Mouse (Mus musculus) CH12.LX (cell line): ENCODE data around the gene Pou5f1. TPM values are rescaled to one million over a fixed set of nuclear protein-coding genes. Genes with fewer than 3 reads are reported as not detected.

Experiments used
- DNase-seq: peaks from one replicate; pipeline ENCODE4 v3.0.0-alpha.2; 2013; ENCODE audit errors: extremely low read depth
- H3K27ac ChIP-seq: 2 replicates; pipeline ENCODE4 v1.5.1; 2012; ENCODE audit warnings: low read depth, mild to moderate bottlenecking, control low read depth, moderate library complexity; ENCODE audit not compliant: insufficient read depth
- H3K27me3 ChIP-seq: replicated peaks from 2 replicates; pipeline ENCODE3; 2012; ENCODE audit warnings: inconsistent platforms
- H3K36me3 ChIP-seq, 2 experiments: replicated peaks in 1 of 2; 2 replicates each; pipeline versions ENCODE3 to v1.6.1; 2012; ENCODE audit warnings: inconsistent platforms in 1 of 2, low read length in 1 of 2, mild to moderate bottlenecking in 1 of 2, mixed read lengths in 1 of 2, moderate library complexity in 1 of 2; ENCODE audit not compliant: control insufficient read depth in 1 of 2, insufficient read depth in 1 of 2
- H3K4me1 ChIP-seq, 2 experiments: 2 replicates each; pipeline ENCODE4 v1.6.1; 2012; ENCODE audit warnings: inconsistent platforms in 1 of 2, moderate library complexity in 1 of 2; ENCODE audit not compliant: insufficient read depth in 2 of 2, control insufficient read depth in 1 of 2
- H3K4me2 ChIP-seq: 2 replicates; pipeline ENCODE4 v1.6.1; 2012; ENCODE audit warnings: low read depth, mild to moderate bottlenecking, control low read depth; ENCODE audit not compliant: poor library complexity, insufficient read depth, severe bottlenecking
- H3K4me3 ChIP-seq, 3 experiments: fragments of 150-350 bp in 1 of 3; sonication (generic) in 1 of 3; replicated peaks in 1 of 3; 2 replicates each; pipeline versions ENCODE3 to v1.5.1; 2011 to 2012; ENCODE audit warnings: low read depth in 2 of 3, low read length in 2 of 3, mild to moderate bottlenecking in 2 of 3, moderate library complexity in 2 of 3, control low read depth in 1 of 3, improper control_type of control experiment in 1 of 3, inconsistent platforms in 1 of 3, mixed read lengths in 1 of 3; ENCODE audit not compliant: poor library complexity in 1 of 3
- H3K79me2 ChIP-seq: replicated peaks from 2 replicates; pipeline ENCODE4 v1.6.1; 2012; ENCODE audit warnings: mild to moderate bottlenecking, moderate library complexity; ENCODE audit not compliant: control insufficient read depth, poor library complexity, insufficient read depth, severe bottlenecking; ENCODE audit errors: extremely low read depth
- H3K9ac ChIP-seq: 2 replicates; pipeline ENCODE4 v1.6.1; 2012; ENCODE audit warnings: low read depth, mild to moderate bottlenecking, control low read depth, moderate library complexity; ENCODE audit not compliant: insufficient read depth
- H3K9me3 ChIP-seq: replicated peaks from 2 replicates; pipeline ENCODE3; 2012; ENCODE audit warnings: low read length, inconsistent platforms, mixed read lengths
- CTCF ChIP-seq, 2 experiments: IDR thresholded peaks in 1 of 2; conservative IDR thresholded peaks in 1 of 2; 2 replicates each; pipeline ENCODE4 v1.5.1; 2011 to 2012; ENCODE audit warnings: low read depth in 2 of 2, low read length in 2 of 2, improper control_type of control experiment in 1 of 2, inconsistent platforms in 1 of 2, mild to moderate bottlenecking in 1 of 2, moderate library complexity in 1 of 2
- ELF1 ChIP-seq: IDR thresholded peaks from 2 replicates; pipeline ENCODE4 v1.6.1; 2014; ENCODE audit warnings: low read depth, mild to moderate bottlenecking, inconsistent platforms, low read length, improper control_type of control experiment
- IRF4 ChIP-seq: IDR thresholded peaks from 2 replicates; pipeline ENCODE4 v1.6.1; 2014; ENCODE audit warnings: low read depth, mild to moderate bottlenecking, inconsistent platforms, low read length, improper control_type of control experiment
- JUND ChIP-seq: conservative IDR thresholded peaks from 2 replicates; pipeline ENCODE4 v1.6.1; 2011; ENCODE audit warnings: low read depth, low read length, improper control_type of control experiment
- MAFK ChIP-seq: IDR thresholded peaks from 2 replicates; pipeline ENCODE4 v1.6.1; 2011; ENCODE audit warnings: low read length, improper control_type of control experiment; ENCODE audit not compliant: insufficient replicate concordance
- MXI1 ChIP-seq: IDR thresholded peaks from 2 replicates; pipeline ENCODE4 v1.6.1; 2011; ENCODE audit warnings: mild to moderate bottlenecking, low read depth, low read length, improper control_type of control experiment
- NELFE ChIP-seq: IDR thresholded peaks from 2 replicates; pipeline ENCODE4 v1.6.1; 2011; ENCODE audit warnings: low read depth, low read length, improper control_type of control experiment
- PAX5 ChIP-seq: IDR thresholded peaks from 2 replicates; pipeline ENCODE4 v1.6.1; 2012; ENCODE audit warnings: low read length, inconsistent platforms, mixed read lengths
- POLR2A ChIP-seq: IDR thresholded peaks from 2 replicates; pipeline ENCODE4 v1.6.1; 2011; ENCODE audit warnings: low read depth, mild to moderate bottlenecking, improper control_type of control experiment, low read length
- RAD21 ChIP-seq: IDR thresholded peaks from 2 replicates; pipeline ENCODE4 v1.6.1; 2011; ENCODE audit warnings: low read depth, mild to moderate bottlenecking, low read length, improper control_type of control experiment, moderate library complexity
- SMC3 ChIP-seq: IDR thresholded peaks from 2 replicates; pipeline ENCODE4 v1.6.1; 2011; ENCODE audit warnings: low read depth, low read length, improper control_type of control experiment
- TCF12 ChIP-seq: IDR thresholded peaks from 2 replicates; pipeline ENCODE4 v1.6.1; 2014; ENCODE audit warnings: low read depth, mild to moderate bottlenecking, inconsistent platforms, low read length, improper control_type of control experiment
- UBTF ChIP-seq: IDR thresholded peaks from 2 replicates; pipeline ENCODE4 v1.6.1; 2012; ENCODE audit warnings: low read depth, mild to moderate bottlenecking, inconsistent platforms, low read length, improper control_type of control experiment, moderate library complexity
- USF1 ChIP-seq: IDR thresholded peaks from 2 replicates; pipeline ENCODE4 v1.6.1; 2014; ENCODE audit warnings: low read depth, mild to moderate bottlenecking, inconsistent platforms, low read length, improper control_type of control experiment
- USF2 ChIP-seq: conservative IDR thresholded peaks from 2 replicates; pipeline ENCODE4 v1.6.1; 2011; ENCODE audit warnings: low read depth, low read length, improper control_type of control experiment
- dilution Hi-C: fragments of 300-500 bp; cut with MboI; formaldehyde crosslinking; loops from 2 replicates; pipeline ENCODE4 v1.14.3; 2020; ENCODE audit warnings: low sequenced_read_pairs; ENCODE audit not compliant: extremely low pct_unique_long_range_greater_than_20kb, extremely low pct_ligation_motif_present
- in situ Hi-C: fragments of 300-500 bp; cut with MboI; formaldehyde crosslinking; loops from 3 replicates; pipeline ENCODE4 v1.14.3; 2019; ENCODE audit warnings: low sequenced_read_pairs, low pct_ligation_motif_present, low pct_unique_long_range_greater_than_20kb, mixed read lengths
- polyA plus RNA-seq: library from polyadenylated mRNA; unstranded; fragments of >175 nt; gene quantifications from 2 replicates; pipeline ENCODE4 v1.2.1, GENCODE M21; 2012; ENCODE audit warnings: low read depth; ENCODE audit not compliant: insufficient read length
- total RNA-seq, 2 experiments: library from RNA; depleted of rRNA; stranded (reverse); fragments of 300-350 nt in 1 of 2; fragments of >200 nt in 1 of 2; gene quantifications; 2 replicates each; pipeline ENCODE4 v1.2.3; 2012 to 2014

The Pou5f1 gene
- total and polyA plus RNA-seq, 3 experiments, result 0.13 TPM; not detected in 2

GRCm38 (mm10) chr17:35556812-35557211, 51.0 kb downstream of the Pou5f1 start:
- H3K79me2 ChIP-seq, result no peaks in the 10 kb centered on the region
- no peak for TF ChIP-seq ELF1
- TF ChIP-seq PAX5, result no peak
- peak; percentile 16 for TF ChIP-seq RAD21
- peak; percentile 71; the same call in 1 of the 2 replicates for TF ChIP-seq NELFE
- peak; percentile 45; the same call in 1 of the 2 replicates for TF ChIP-seq IRF4
- 0 out of 2 replicates have a peak, but pooled peaks have one; percentile 24 for TF ChIP-seq SMC3
- peak; percentile 94 to 99 for TF ChIP-seq CTCF (conservative IDR thresholded peaks at IDR 0.05 in 1 of 2, IDR thresholded peaks at IDR 0.05 in 1 of 2; ENCODE audit: low read depth in 2 of 2, low read length in 2 of 2)
- 0 out of 2 replicates have a peak, but pooled peaks have one; percentile 15 for TF ChIP-seq JUND
- TF ChIP-seq, all 38 proteins: peak for 6
- no peak overlapping the region for H3K27ac ChIP-seq
- DNase-seq, result peak; percentile 63
- peaks cover 0 to 4% of the 10 kb centered on the region in 2 experiments for H3K36me3 ChIP-seq
- no peak overlapping the region for H3K4me2 ChIP-seq
- dilution Hi-C loops (no loop called here), in situ Hi-C loops (no loop called here)
- H3K4me1 ChIP-seq, result peaks cover 18 to 44% of the 10 kb centered on the region in 2 experiments
- H3K4me3 ChIP-seq, result no peak overlapping the region
- no peak overlapping the region for H3K9ac ChIP-seq
- no peaks in the 10 kb centered on the region for H3K27me3 ChIP-seq
- no peaks in the 10 kb centered on the region for H3K9me3 ChIP-seq

DNA sequence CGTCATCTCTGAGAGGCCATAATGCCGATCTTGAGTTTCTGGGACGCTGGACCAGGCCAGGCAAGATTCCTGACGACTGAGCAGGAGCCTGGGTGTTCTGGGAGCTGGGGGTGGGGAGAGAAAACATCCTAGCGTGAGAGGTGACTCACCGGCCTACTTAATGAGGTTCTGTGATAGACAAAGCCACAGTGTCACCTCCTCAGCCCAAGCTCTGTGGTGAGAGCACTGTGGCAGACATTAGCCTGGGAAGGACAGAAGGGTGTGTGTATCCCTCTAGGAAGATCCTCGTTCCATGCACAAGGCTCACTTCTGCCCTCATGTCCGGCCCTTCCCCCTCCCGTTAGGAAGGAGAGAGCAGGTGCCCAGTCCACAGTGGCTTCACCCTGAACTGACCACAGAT, 51.5 kb downstream of the Pou5f1 start:
- no peaks in the 10 kb centered on the region for H3K79me2 ChIP-seq
- no peak for TF ChIP-seq MAFK
- no peak for TF ChIP-seq USF2
- TF ChIP-seq USF1, result no peak
- no peak for TF ChIP-seq TCF12
- no peak overlapping the region for H3K4me2 ChIP-seq
- peaks cover 14 to 39% of the 10 kb centered on the region in 2 experiments for H3K4me1 ChIP-seq
- no peaks in the 10 kb centered on the region for H3K27me3 ChIP-seq
- no peak overlapping the region for H3K27ac ChIP-seq
- no peak overlapping the region for H3K4me3 ChIP-seq
- H3K9me3 ChIP-seq, result no peaks in the 10 kb centered on the region
- DNase-seq, result no peak
- dilution Hi-C loops (no loop called here), in situ Hi-C loops (no loop called here)
- peaks cover 0 to 4% of the 10 kb centered on the region in 2 experiments for H3K36me3 ChIP-seq
- no peak overlapping the region for H3K9ac ChIP-seq

DNA sequence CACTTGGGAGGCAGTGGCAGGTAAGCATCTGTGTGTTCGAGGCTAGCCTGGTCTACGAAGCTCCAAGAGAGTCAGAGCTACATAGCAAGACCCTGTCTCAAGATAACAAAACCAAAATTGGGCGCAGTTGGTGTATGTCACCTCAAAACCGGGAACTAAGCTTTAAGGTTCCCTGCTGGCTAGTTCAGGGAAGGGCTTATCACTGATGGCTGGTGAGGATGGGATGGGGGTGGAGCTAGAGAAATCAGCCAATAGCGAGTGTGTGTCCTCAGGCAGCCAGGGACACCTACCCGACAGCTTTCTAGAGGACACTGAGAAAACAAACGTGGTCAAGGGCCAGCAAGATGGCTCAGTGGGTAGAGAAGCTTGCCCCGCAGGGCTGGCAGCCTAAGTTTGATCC, 52.4 kb downstream of the Pou5f1 start:
- Histone ChIP-seq H3K4me2 (no peak overlapping the region), H3K79me2 (no peaks in the 10 kb centered on the region), H3K4me3 (no peak overlapping the region), H3K9ac (no peak overlapping the region), H3K36me3 (peaks cover 0 to 4% of the 10 kb centered on the region in 2 experiments), H3K27ac (no peak overlapping the region), H3K4me1 (peaks cover 11 to 31% of the 10 kb centered on the region in 2 experiments), H3K27me3 (no peaks in the 10 kb centered on the region), H3K9me3 (no peaks in the 10 kb centered on the region)
- in situ Hi-C loops (no loop called here), dilution Hi-C loops (no loop called here)
- no peak for DNase-seq
- TF ChIP-seq NELFE (no peak), UBTF (no peak), POLR2A (no peak), USF1 (no peak), MXI1 (no peak)

Other genes starting within 250 kb of the Pou5f1 start
- 817 and 944 TPM in 2 replicates for gene H2-D1, start 243.3 kb upstream of the Pou5f1 start, total RNA-seq (2012; rRNA removed)
- gene H2-D1, start 243.3 kb upstream of the Pou5f1 start, total RNA-seq (2014; rRNA removed), result 659 and 667 TPM in 2 replicates
- gene H2-D1, start 243.3 kb upstream of the Pou5f1 start, polyA plus RNA-seq, result 880 and 952 TPM in 2 replicates
- 24.3 and 31.8 TPM in 2 replicates for gene H2-Q1, start 185.6 kb upstream of the Pou5f1 start, total RNA-seq (2012; rRNA removed)
- 2.2 and 2.4 TPM in 2 replicates for gene H2-Q1, start 185.6 kb upstream of the Pou5f1 start, total RNA-seq (2014; rRNA removed)
- gene H2-Q1, start 185.6 kb upstream of the Pou5f1 start, polyA plus RNA-seq, result 10.1 and 13.9 TPM in 2 replicates
- 0.25 and 0.47 TPM in 2 replicates for gene H2-Q2, start 163.8 kb upstream of the Pou5f1 start, total RNA-seq (2012; rRNA removed)
- not detected in 2 replicates for gene H2-Q2, start 163.8 kb upstream of the Pou5f1 start, total RNA-seq (2014; rRNA removed)
- 15.1 and 21.6 TPM in 2 replicates for gene H2-Q2, start 163.8 kb upstream of the Pou5f1 start, polyA plus RNA-seq
- 127 and 165 TPM in 2 replicates for gene H2-Q4, start 126.4 kb upstream of the Pou5f1 start, total RNA-seq (2012; rRNA removed)
- gene H2-Q4, start 126.4 kb upstream of the Pou5f1 start, total RNA-seq (2014; rRNA removed), result 116 and 128 TPM in 2 replicates
- 157 and 181 TPM in 2 replicates for gene H2-Q4, start 126.4 kb upstream of the Pou5f1 start, polyA plus RNA-seq
- gene H2-Q6, start 81.2 kb upstream of the Pou5f1 start, total RNA-seq (2012; rRNA removed), result 41.0 and 54.3 TPM in 2 replicates
- 79.7 and 90.3 TPM in 2 replicates for gene H2-Q6, start 81.2 kb upstream of the Pou5f1 start, total RNA-seq (2014; rRNA removed)
- gene H2-Q6, start 81.2 kb upstream of the Pou5f1 start, polyA plus RNA-seq, result 122 and 141 TPM in 2 replicates
- gene H2-Q7, start 66.9 kb upstream of the Pou5f1 start, total RNA-seq (2012; rRNA removed), result 48.5 and 66.0 TPM in 2 replicates
- gene H2-Q7, start 66.9 kb upstream of the Pou5f1 start, total RNA-seq (2014; rRNA removed), result 30.9 and 40.9 TPM in 2 replicates
- gene H2-Q7, start 66.9 kb upstream of the Pou5f1 start, polyA plus RNA-seq, result 104 and 117 TPM in 2 replicates
- 2.2 and 2.4 TPM in 2 replicates for gene H2-Q10, start 35.9 kb upstream of the Pou5f1 start, total RNA-seq (2012; rRNA removed)
- 0.62 and 0.93 TPM in 2 replicates for gene H2-Q10, start 35.9 kb upstream of the Pou5f1 start, total RNA-seq (2014; rRNA removed)
- 60.0 and 83.0 TPM in 2 replicates for gene H2-Q10, start 35.9 kb upstream of the Pou5f1 start, polyA plus RNA-seq
- gene Tcf19, start 10.8 kb downstream of the Pou5f1 start, total RNA-seq (2012; rRNA removed), result 37.7 and 46.0 TPM in 2 replicates
- gene Tcf19, start 10.8 kb downstream of the Pou5f1 start, total RNA-seq (2014; rRNA removed), result 35.3 and 38.4 TPM in 2 replicates
- 25.3 and 29.7 TPM in 2 replicates for gene Tcf19, start 10.8 kb downstream of the Pou5f1 start, polyA plus RNA-seq
- 11.5 and 13.0 TPM in 2 replicates for gene Cchcr1, start 11.1 kb downstream of the Pou5f1 start, total RNA-seq (2012; rRNA removed)
- 5.2 and 8.0 TPM in 2 replicates for gene Cchcr1, start 11.1 kb downstream of the Pou5f1 start, total RNA-seq (2014; rRNA removed)
- 11.3 and 12.7 TPM in 2 replicates for gene Cchcr1, start 11.1 kb downstream of the Pou5f1 start, polyA plus RNA-seq
- not detected in 2 replicates for gene Psors1c2, start 27.2 kb downstream of the Pou5f1 start, total RNA-seq (2012; rRNA removed)
- gene Psors1c2, start 27.2 kb downstream of the Pou5f1 start, total RNA-seq (2014; rRNA removed), result not detected in 2 replicates
- 0.27 and 0.59 TPM in 2 replicates for gene Psors1c2, start 27.2 kb downstream of the Pou5f1 start, polyA plus RNA-seq
- gene Cdsn, start 46.1 kb downstream of the Pou5f1 start, total RNA-seq (2012; rRNA removed), result 0.46 and 0.76 TPM in 2 replicates
- 0.08 and 0.17 TPM in 2 replicates for gene Cdsn, start 46.1 kb downstream of the Pou5f1 start, total RNA-seq (2014; rRNA removed)
- 1.3 and 1.4 TPM in 2 replicates for gene Cdsn, start 46.1 kb downstream of the Pou5f1 start, polyA plus RNA-seq
- not detected in 2 replicates for gene 2300002M23Rik, start 61.4 kb downstream of the Pou5f1 start, total RNA-seq (2012; rRNA removed)
- gene 2300002M23Rik, start 61.4 kb downstream of the Pou5f1 start, total RNA-seq (2014; rRNA removed), result not detected in 2 replicates
- gene 2300002M23Rik, start 61.4 kb downstream of the Pou5f1 start, polyA plus RNA-seq, result not detected in 2 replicates
- gene Sfta2, start 95.5 kb downstream of the Pou5f1 start, total RNA-seq (2012; rRNA removed), result not detected in 2 replicates
- not detected in 2 replicates for gene Sfta2, start 95.5 kb downstream of the Pou5f1 start, total RNA-seq (2014; rRNA removed)
- gene Sfta2, start 95.5 kb downstream of the Pou5f1 start, polyA plus RNA-seq, result not detected in 2 replicates
- not detected in 2 replicates for gene Gm9573, start 120.6 kb downstream of the Pou5f1 start, total RNA-seq (2012; rRNA removed)
- not detected in 2 replicates for gene Gm9573, start 120.6 kb downstream of the Pou5f1 start, total RNA-seq (2014; rRNA removed)
- gene Gm9573, start 120.6 kb downstream of the Pou5f1 start, polyA plus RNA-seq, result not detected in 2 replicates
- 0.80 and 1.3 TPM in 2 replicates for gene Mucl3, start 137.7 kb downstream of the Pou5f1 start, total RNA-seq (2012; rRNA removed)
- 0.08 and 0.11 TPM in 2 replicates for gene Mucl3, start 137.7 kb downstream of the Pou5f1 start, total RNA-seq (2014; rRNA removed)
- 0.34 TPM in 2 replicates for gene Mucl3, start 137.7 kb downstream of the Pou5f1 start, polyA plus RNA-seq
- 26.3 and 30.3 TPM in 2 replicates for gene Vars2, start 161.6 kb downstream of the Pou5f1 start, total RNA-seq (2012; rRNA removed)
- 14.0 and 16.5 TPM in 2 replicates for gene Vars2, start 161.6 kb downstream of the Pou5f1 start, total RNA-seq (2014; rRNA removed)
- gene Vars2, start 161.6 kb downstream of the Pou5f1 start, polyA plus RNA-seq, result 23.0 and 26.6 TPM in 2 replicates
- gene Gtf2h4, start 167.7 kb downstream of the Pou5f1 start, total RNA-seq (2012; rRNA removed), result 51.7 and 55.7 TPM in 2 replicates
- gene Gtf2h4, start 167.7 kb downstream of the Pou5f1 start, total RNA-seq (2014; rRNA removed), result 35.3 and 40.7 TPM in 2 replicates
- 40.0 and 40.4 TPM in 2 replicates for gene Gtf2h4, start 167.7 kb downstream of the Pou5f1 start, polyA plus RNA-seq
- gene Ddr1, start 198.6 kb downstream of the Pou5f1 start, total RNA-seq (2012; rRNA removed), result 3.5 and 3.6 TPM in 2 replicates
- gene Ddr1, start 198.6 kb downstream of the Pou5f1 start, total RNA-seq (2014; rRNA removed), result 0.83 and 1.3 TPM in 2 replicates
- 3.0 and 3.1 TPM in 2 replicates for gene Ddr1, start 198.6 kb downstream of the Pou5f1 start, polyA plus RNA-seq